Mouse (Mus musculus): Measurements from ENCODE around the gene Teddm2. TPM values are rescaled to one million over a fixed set of nuclear protein-coding genes. Genes with fewer than 3 reads are reported as not detected.
A peak's percentile ranks its signal among the peaks of the same experiment; 100 is the strongest.

The Teddm2 gene
- total RNA-seq (2021) = 1 to 10 TPM; 3.3 to 3.4 TPM
- long read RNA-seq, experiment 1, partial matches to known transcripts = 0 of 1 reads
- long read RNA-seq, experiment 1, other reads (novel, unspliced or antisense) = 1 of 1 reads
- long read RNA-seq, experiment 2, partial matches to known transcripts = 0 of 1 reads
- long read RNA-seq, experiment 2, other reads (novel, unspliced or antisense) = 0 of 1 reads

DNA sequence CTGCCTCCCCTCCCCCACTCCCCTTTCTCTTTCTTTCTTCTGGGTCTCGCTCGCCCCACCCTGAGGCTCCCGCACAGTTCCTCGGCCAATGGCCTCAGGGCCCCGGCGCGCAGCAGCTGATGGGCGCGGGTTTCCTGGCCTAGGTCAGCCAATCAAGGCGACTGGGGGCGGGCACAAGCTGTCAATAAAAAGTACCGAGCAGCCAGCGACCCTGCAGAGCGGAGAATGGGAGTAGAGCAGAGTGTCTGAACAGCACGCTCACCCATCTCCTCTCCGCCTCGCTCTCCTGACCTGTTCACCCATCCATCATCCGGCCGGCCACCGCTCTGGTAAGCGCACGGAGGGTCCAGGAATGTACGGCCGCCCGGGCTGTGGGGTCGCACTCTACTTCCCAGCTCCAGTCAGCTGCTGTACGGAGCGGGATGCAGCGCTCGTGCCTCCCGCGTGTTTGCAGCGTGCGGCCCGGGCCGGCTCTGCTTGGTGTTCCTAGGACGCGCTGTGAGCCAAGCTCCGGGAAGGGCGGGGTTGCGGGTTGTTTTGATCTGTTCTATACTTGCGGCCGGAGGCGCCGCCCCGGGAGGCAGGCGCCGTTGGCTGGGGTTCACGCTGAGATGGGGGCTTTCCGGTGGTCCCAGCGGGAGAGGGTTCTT lies at the start of gene Teddm2, which contains the start of gene Glul:
TSS of gene Teddm2 (minus strand) at position 498 of the 650 bp plus-strand sequence.
TSS of gene Glul (plus strand) at position 214 of the 650 bp plus-strand sequence.
- DNase-seq (ENCODE audit: low spot score in 2 of 2) = peak; percentile 86 to 92

DNA sequence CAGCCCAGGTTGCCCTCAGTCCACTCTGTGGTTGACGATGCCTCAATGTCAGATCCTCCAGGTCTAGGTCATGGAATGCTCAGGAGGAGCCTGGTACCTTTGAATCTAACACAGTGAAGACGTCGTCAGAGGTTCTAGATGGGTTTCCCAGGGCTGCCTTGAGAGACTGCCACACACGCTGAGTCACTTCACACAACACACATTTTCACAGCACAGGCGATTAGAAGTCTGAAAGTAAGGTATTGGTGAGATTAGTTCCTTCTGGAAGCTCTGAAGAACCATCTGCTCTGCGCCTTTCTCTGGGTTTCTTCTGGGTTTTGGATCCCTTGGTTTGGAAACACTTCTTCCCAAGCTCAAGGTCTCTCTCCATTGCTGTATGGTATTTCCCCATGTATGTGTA lies 47.8 kb upstream of the Teddm2 start:
- peak in 1 of 2 experiments; percentile 19 for DNase-seq (ENCODE audit: low spot score in 2 of 2)

DNA sequence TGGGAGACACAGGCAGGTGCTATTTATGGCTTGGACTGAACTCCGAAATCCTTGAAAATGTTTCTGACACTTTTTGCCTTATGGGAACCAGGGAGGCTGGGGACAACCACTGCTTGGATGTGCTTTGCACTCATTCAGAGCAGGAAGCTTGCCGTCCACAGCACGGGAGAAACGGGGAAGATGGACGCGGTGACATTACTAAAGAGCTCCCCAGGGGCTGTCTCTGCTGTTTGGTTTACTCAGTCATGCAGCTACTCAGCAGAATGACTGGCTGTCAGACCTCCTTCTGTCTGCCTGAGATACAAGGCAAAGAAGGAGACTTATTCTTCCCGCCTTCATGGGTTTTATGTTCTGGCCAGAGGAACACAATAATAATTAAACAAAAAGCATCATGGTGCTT lies 46.9 kb upstream of the Teddm2 start:
- DNase-seq (ENCODE audit: low spot score in 2 of 2) = no peak

GRCm38 (mm10) chr1:153945181-153945580 lies 45.2 kb upstream of the Teddm2 start:
- no peak for DNase-seq (ENCODE audit: low spot score in 2 of 2)

- peak in 1 of 2 experiments; percentile 12 for DNase-seq (ENCODE audit: low spot score in 2 of 2)
These were observed 41.0 kb upstream of the Teddm2 start for GRCm38 (mm10) chr1:153940986-153941385.

DNA sequence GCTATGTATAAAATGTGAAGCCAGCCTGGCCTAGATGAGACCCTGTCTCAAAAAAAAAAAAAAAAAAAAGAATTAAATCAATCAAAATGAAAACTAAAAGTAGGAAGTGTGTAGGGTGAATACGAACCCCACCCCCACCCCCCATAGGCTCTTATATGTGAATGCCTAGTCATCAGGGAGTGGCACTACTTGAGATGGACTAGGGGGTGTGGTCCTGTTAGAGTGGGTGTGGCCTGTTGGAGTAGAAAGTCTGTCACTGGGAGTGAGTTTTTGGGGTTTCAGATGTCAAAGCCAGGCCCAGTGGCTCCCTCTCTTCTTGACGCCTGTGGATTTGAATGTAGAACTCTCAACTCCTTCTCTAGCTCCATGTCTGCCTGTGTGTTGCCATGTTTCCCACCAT lies 37.0 kb upstream of the Teddm2 start:
- no peak for DNase-seq (ENCODE audit: low spot score in 2 of 2)

DNA sequence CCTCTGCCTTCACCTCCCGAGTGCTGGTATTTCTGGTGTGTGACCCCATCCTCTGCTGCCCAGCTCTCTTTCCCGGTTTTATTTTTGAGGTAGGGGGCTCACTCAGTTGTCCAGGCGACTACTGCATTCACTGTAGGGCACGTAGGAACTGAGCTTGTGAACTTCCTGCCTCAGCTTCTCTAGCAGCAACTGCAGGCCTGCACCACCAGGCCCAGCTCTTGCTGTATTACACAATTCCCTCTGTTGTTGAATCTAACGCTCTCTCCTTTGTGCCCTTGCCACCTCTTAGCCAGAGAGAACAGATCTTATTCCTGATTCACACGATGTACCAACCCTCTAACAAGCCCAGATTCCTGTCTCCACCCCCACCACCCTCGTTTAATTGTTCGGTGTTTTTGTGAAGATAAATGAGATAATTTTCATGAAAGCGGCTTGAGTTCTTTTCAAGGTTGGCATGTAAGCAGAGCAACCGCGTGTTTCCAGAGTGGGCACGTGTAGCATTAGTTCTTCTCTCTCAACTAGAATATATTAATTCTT lies 35.9 kb upstream of the Teddm2 start:
- DNase-seq (ENCODE audit: low spot score in 2 of 2) = no peak

- no peak for DNase-seq (ENCODE audit: low spot score in 2 of 2)
These were observed 33.7 kb upstream of the Teddm2 start for GRCm38 (mm10) chr1:153933772-153934171.

DNA sequence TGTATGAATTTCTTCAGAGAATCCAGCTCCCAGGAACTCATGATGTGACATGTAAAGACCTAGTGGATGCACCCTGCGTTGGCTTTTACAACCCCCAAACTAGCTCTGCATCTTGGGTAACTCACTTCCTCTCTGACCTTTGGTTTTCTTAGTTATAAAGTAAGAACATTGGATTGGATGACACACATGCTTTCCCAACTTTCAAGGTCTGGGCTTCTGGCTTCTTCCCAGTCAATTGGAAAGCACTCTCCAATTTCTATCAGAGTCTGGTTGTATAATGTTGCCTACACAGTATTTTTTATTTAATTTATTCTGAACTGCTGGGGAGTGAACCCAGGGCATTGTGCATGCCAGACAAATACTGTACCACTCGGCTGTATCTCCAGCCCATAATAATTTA lies 30.4 kb upstream of the Teddm2 start:
- no peak for DNase-seq (ENCODE audit: low spot score in 2 of 2)

DNA sequence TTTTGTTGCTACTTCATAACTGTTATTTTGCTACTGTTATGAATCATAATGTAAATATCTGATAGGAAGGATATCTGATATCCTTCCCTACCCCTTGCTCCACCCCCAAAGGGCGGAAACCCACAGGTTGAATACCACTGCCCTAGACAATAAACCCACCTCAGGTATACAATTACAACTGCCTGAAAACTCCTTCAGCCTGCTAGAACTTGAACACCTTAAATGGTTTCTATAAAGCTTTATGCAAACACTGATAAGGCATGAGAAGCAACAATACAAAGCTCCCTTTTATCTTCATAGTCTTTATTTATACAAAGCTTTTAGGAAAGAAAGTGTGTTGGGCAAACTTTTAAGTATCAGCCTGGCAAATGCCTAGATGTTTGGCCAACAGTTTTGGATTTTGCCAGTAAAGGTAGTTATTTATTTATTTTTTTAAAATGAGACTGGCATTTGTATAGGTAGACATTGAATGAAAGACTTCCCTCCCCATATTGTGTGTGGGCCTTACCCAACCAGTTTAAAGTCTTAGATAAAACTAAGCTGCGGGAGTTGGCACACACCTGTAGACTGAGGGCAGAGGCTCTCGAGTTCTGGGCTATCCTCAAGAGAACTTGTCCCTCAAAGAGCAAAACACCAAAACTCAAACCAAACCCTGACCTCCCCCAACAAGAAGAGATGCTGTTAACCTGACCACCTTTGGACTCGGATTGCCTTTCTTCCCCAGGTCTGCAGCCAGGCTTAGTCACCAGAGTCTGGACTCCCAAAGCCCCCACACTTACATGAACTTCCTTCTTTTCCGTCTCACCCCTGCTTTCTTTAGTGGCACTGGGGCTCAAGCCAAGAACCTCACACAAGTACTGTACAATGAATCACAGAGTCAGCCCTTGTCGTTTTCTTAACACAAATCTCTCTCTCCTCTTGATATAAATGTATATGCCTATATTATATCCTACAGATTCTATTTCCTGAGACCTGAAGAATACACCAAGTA lies 24.7 kb upstream of the Teddm2 start:
- no peak for DNase-seq (ENCODE audit: low spot score in 2 of 2)

DNA sequence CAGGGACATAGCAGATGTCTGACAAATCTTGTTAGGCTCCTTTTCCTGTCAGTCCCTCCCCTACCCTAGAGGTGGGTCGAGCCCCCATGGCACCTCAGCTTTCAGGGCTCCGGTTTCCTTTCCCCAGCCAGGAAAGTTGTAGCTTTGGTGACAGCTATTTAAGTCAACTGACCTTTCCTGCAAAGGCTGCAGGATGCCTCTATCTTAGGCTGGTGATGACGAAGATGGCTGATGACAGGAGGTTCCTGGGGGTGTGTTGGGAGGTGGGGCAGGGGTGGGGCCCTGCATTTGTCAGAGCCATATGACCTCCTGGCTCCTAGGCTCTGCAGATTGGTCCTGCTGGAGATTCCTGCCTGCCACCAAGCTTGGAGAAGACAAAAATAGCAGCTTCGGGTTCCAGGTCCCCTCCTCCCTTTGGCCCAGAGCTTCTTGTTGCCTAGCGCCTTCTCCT lies 22.6 kb upstream of the Teddm2 start:
- DNase-seq (ENCODE audit: low spot score in 2 of 2) = no peak

- DNase-seq (ENCODE audit: low spot score in 2 of 2) = no peak
These were observed 21.6 kb upstream of the Teddm2 start for GRCm38 (mm10) chr1:153921642-153922041.

GRCm38 (mm10) chr1:153918521-153919206 lies 18.6 kb upstream of the Teddm2 start:
- no peak for DNase-seq (ENCODE audit: low spot score in 2 of 2)

DNA sequence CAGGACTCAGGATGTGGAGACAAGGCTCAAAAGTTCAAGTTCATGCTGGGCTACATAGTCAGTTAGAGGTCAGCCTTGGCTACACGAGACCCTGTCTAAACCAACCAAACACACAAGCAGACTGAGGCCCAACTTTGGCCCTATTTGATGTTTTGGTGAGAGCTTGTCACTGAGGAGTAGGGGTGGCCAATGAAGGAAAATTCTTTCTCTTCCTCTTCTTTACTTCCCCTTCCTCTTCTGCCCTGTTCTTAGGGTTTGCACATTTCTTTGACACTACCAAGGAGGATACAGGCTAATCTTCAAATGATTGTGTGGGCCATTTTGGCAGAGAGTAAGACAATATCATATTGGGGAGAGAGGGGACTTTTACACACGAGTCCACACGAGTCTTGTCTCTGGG lies 13.8 kb upstream of the Teddm2 start:
- DNase-seq (ENCODE audit: low spot score in 2 of 2) = no peak

GRCm38 (mm10) chr1:153911276-153911795 lies 11.3 kb upstream of the Teddm2 start:
- no peak for DNase-seq (ENCODE audit: low spot score in 2 of 2)

GRCm38 (mm10) chr1:153910423-153910822 lies 10.4 kb upstream of the Teddm2 start:
- no peak for DNase-seq (ENCODE audit: low spot score in 2 of 2)

GRCm38 (mm10) chr1:153909963-153910291 lies 9.9 kb upstream of the Teddm2 start:
- no peak for DNase-seq (ENCODE audit: low spot score in 2 of 2)

DNA sequence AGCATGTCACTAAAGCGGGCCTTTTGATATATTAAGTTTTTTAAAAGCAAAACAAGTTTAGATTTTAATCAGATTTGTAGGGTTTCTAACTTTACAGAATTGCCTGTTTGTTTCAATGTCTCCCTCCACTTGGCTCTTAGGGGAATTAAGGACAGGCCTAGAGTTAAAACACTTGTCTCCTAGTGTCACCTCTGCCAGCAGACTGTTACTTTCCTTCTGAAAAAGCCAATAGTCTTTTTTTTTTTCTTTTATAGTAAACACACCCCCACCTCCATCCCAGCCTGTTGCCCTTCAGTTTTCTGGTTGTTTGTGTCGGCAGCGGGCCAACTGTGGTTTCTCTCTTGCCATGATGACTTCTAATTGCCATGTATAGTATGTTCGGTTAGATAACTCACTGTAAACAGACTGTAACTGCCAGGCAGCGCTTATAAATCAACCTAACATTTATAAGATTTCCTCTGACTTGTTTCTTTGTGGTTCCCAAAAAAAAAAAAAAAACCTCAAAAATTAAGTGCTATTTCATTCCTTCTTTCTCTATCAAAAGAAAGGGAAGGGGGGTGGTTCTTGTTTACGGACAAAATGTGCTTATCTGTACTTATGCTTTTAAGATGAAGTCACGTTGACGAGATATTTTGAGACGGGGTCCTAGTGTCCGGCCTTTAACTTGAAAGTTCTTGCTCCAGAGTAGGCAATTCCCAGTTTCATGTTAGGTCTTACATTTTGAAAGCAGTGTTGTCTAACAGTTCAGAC lies 9.4 kb upstream of the Teddm2 start:
- no peak for DNase-seq (ENCODE audit: low spot score in 2 of 2)

- no peak for DNase-seq (ENCODE audit: low spot score in 2 of 2)
These were observed 8.7 kb upstream of the Teddm2 start for GRCm38 (mm10) chr1:153908741-153909140.

GRCm38 (mm10) chr1:153908208-153908607 lies 8.2 kb upstream of the Teddm2 start:
- no peak for DNase-seq (ENCODE audit: low spot score in 2 of 2)
